Mouse (Mus musculus) small intestine, adult 2 months (tissue): ENCODE data around the gene Timp2. TPM values are rescaled to one million over a fixed set of nuclear protein-coding genes. Genes with fewer than 3 reads are reported as not detected.
A peak's percentile ranks its signal among the peaks of the same experiment; 100 is the strongest.
"Not testable (repeated sequence)": the region's sequence is repeated elsewhere in the genome, so short reads cannot be mapped to it uniquely, and the experiment has no call there.

Experiments
- H3K27ac ChIP-seq: fragments of 200-500 bp; 2 replicates; pipeline ENCODE4 v1.5.1; 2012; ENCODE audit warnings: low read depth, low read length, control low read depth, inconsistent platforms; ENCODE audit not compliant: insufficient read depth
- H3K27me3 ChIP-seq: fragments of 200-500 bp; 2 replicates; pipeline ENCODE4 v1.6.1; 2012; ENCODE audit warnings: mild to moderate bottlenecking, moderate library complexity, low read length, inconsistent platforms; ENCODE audit not compliant: control insufficient read depth, insufficient read depth
- H3K36me3 ChIP-seq: fragments of 200-500 bp; 2 replicates; pipeline ENCODE4 v1.6.1; 2012; ENCODE audit warnings: mild to moderate bottlenecking, low read length, control low read depth, inconsistent platforms; ENCODE audit not compliant: control insufficient read depth, insufficient read depth
- H3K4me1 ChIP-seq: fragments of 200-500 bp; 2 replicates; pipeline ENCODE4 v1.6.1; 2012; ENCODE audit warnings: low read length, inconsistent platforms, mixed read lengths; ENCODE audit not compliant: control insufficient read depth, insufficient read depth, insufficient read length
- H3K4me3 ChIP-seq: fragments of 200-500 bp; 2 replicates; pipeline ENCODE4 v1.5.1; 2012; ENCODE audit warnings: low read depth, mild to moderate bottlenecking, control low read depth, inconsistent platforms, low read length, moderate library complexity
- CTCF ChIP-seq: fragments of 200-500 bp; IDR thresholded peaks from 2 replicates; pipeline ENCODE4 v1.5.1; 2012; ENCODE audit warnings: low read depth, mild to moderate bottlenecking, control low read depth, inconsistent platforms, low read length, moderate library complexity, mixed read lengths; ENCODE audit not compliant: insufficient replicate concordance, insufficient read length; ENCODE audit errors: extremely low read depth
- POLR2A ChIP-seq: fragments of 200-500 bp; IDR thresholded peaks from 2 replicates; pipeline ENCODE4 v1.6.1; 2012; ENCODE audit warnings: low read depth, mild to moderate bottlenecking, control low read depth, inconsistent platforms, low read length, moderate library complexity
- WGBS: fragments of 180-500 bp; shearing (Covaris S2); methylation state at CpG from one replicate; pipeline ENCODE4 v1.1.7; 2018; 5-methylcytosine and 5-hydroxymethylcytosine counted together
- polyA plus RNA-seq: library from polyadenylated mRNA; depleted of rRNA; stranded (reverse); fragments of >200 nt; gene quantifications from 2 replicates; pipeline ENCODE4 v1.2.3, GENCODE M21; 2012

The Timp2 gene
- polyA plus RNA-seq, 1 experiment, result 27.7 TPM

DNA sequence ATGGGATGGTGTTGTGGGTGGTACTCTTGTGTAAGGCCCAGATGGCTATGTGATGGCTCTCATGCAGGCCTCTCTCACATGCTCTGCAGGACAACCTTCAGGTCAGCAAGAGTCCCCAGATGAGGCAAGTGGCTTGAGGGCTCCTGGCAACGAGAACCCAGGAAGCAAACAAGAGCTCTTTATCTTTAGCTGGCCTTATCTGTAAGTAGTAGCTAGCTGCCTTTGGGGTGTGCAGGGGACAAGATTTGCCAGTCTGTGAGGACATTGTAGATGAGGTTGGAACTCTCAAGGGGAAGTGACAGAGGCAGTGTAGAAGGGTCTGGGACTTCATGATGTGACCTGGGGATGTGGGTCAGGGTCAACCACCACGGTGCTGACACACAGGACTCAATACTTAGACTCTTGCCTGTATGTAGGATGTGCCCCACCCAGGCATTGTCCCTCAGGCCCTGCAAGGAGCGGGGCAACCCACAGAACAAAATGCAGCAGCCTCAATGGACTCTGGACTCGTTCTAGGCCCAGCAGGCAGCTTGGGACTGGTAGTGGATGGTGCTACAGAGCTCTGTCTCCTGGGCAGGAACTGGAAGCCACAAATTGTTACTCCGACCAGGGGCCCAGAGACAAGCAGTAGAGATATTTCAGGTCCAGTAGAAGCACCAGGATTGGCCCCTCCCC, 44.5 kb upstream of the Timp2 start:
- H3K27ac ChIP-seq, result peak overlapping the region; percentile 95
- H3K36me3 ChIP-seq, result peaks cover 42% of the 10 kb centered on the region
- TF ChIP-seq CTCF (no peak), POLR2A (peak; percentile 25; the same call in 1 of the 2 replicates)
- no peaks in the 10 kb centered on the region for H3K27me3 ChIP-seq
- H3K4me3 ChIP-seq, result peak overlapping the region; percentile 66
- 15% methylated on average over 5 of the region's 5 CpGs for WGBS
- peaks cover 17% of the 10 kb centered on the region; the same call in 1 of the 2 replicates for H3K4me1 ChIP-seq

DNA sequence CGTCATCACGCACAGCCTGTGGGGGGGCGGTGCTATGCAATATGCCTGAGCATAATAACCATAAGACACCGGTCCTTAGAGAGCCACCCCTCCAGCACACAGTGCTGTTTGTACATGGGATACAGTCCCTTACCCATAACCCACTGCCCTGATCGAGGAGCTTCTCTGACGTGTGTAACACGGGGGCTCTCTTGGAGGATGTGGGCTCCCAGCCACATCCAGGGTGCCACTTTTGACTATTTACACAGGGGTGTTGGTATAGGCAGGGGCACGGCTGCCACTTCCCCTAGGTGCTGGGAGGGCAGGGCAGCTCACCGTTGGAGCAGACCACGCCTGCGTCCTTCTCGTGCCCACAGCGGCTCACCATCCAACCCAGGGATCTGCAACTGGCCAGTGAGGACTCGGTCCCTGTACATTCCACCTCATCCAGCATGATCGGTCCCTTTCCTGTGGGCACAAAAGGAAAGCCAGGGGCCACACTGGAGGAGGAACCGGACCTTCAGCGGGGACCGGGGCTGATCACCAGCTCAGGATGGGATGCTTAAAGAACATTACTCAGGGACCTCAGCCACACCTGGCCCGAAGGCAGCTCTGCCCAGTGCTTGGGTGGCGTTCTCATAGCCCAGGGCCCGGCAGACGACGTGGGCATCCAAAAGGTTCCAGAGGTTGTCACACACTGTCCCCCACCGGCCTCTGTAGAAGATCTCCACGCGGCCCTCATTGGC, 42.4 kb upstream of the Timp2 start:
- TF ChIP-seq CTCF (no peak), POLR2A (no peak)
- Histone ChIP-seq H3K27ac (no peak overlapping the region), H3K4me1 (peaks cover 14% of the 10 kb centered on the region; the same call in 1 of the 2 replicates), H3K4me3 (no peak overlapping the region), H3K27me3 (no peaks in the 10 kb centered on the region), H3K36me3 (peaks cover 61% of the 10 kb centered on the region)
- 94% methylated on average over 26 of the region's 26 CpGs for whole genome bisulfite sequencing

DNA sequence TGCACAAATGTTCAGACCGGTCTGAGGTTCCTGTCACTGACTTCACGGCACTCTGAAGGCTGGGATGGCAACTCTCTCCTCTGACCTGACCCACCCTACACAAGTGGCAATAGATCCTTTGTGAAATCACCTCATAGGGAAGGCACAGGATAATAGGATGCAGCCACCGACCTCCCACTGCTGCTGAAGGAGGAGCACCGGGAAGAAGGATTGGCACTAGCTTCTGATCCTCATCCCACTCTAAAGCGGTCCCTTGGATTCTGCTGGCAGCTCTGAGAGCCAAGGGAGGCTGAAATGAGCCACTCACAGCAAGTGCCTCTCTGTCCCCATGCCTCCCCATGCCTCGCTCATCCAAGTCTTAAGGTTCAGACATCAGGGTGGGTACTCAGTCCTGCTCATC, 39.0 kb upstream of the Timp2 start:
- WGBS, result 80% methylated on average over 6 of the region's 6 CpGs

DNA sequence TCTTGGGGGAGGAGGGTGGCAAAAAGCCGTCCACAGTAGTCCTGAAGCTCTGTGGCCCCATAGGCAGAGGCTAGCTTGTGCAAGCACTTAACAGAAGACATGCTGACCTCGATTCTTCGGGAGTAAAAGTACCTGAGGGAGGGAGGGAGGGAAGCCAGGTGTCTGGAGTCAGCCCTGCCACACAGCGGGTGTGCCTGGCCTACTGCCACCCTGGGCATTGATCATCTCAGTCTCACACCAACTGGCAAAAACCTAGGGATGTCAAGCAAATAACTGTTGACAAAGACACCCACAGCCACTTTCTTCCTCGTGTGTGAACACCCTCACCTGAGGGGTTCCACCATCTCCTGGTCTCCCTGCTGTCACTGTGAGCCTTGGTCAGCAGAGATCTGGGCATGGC, 38.5 kb upstream of the Timp2 start:
- H3K36me3 ChIP-seq, result peaks cover 68% of the 10 kb centered on the region
- H3K27ac ChIP-seq, result no peak overlapping the region
- WGBS, result 51% methylated on average over 5 of the region's 5 CpGs
- no peak for TF ChIP-seq CTCF
- no peak for TF ChIP-seq POLR2A
- no peaks in the 10 kb centered on the region for H3K4me1 ChIP-seq
- no peaks in the 10 kb centered on the region for H3K27me3 ChIP-seq
- no peak overlapping the region for H3K4me3 ChIP-seq

More for the DNA sequence above, 39.0 kb upstream of the Timp2 start:
- peaks cover 2% of the 10 kb centered on the region; the same call in 1 of the 2 replicates for H3K4me1 ChIP-seq
- no peaks in the 10 kb centered on the region for H3K27me3 ChIP-seq
- no peak for TF ChIP-seq POLR2A
- TF ChIP-seq CTCF, result no peak
- no peak overlapping the region for H3K4me3 ChIP-seq
- no peak overlapping the region for H3K27ac ChIP-seq
- peaks cover 73% of the 10 kb centered on the region for H3K36me3 ChIP-seq

DNA sequence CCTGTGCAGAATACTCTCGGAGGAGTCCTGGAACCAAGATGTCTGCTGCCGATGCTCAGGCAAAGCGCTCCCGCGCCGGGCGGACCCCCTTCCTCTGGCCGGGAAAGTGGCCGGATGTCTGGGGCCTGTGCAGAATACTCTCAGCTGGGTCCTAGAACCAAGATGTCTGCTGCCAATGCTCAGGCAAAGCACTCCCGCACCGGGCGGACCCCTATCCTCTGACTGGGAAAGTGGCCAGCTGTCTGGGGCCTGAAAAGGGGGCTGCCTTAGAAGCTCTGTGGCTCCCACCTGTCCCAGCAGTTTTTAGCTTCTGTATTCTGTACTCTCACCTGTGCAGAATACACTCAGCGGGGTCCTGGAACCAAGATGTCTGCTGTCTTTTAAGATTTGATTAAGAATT, 32.3 kb upstream of the Timp2 start:
- WGBS, result 96% methylated on average over 13 of the region's 13 CpGs
- not testable (repeated sequence) for H3K4me1 ChIP-seq, H3K4me3 ChIP-seq, H3K27ac ChIP-seq, H3K27me3 ChIP-seq
- peaks cover 11% of the 10 kb centered on the region for H3K36me3 ChIP-seq

DNA sequence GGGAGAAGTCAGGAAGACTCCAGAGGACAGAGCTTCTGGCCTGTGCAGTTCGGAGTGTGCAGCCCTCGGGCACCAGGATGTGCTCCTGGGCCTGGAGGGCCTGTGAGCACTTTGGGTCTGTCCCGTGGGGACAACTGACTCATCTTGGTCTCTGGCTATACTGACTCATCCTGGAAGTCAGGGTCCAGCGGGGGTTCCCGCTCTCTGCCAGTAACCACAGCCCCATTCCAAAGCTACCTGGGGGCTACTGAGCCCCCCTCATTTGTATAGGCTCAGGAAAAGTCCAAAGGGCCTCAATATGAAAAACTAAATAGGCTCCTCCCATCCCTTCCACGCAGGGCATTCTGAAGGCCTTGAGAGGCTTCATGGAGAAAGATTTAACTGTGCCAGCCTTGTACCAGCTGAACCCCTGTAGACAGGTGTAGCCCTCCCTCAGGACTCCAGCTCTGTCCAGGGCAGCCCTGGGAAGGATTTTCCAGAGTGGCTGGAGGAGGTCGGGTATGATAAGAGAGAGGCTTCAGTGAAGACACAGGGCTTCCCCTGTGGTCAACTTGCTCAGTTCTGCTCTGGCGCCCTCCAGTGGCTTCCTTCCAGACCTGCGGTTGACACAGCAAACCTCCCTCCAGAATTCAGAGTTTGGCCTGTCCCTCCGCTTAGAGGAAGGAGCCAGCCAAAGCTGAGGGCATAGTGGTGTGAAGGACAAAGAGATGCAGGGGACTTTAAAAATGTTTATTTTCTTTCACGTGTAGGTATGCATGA, 23.9 kb upstream of the Timp2 start:
- Histone ChIP-seq H3K4me1 (no peaks in the 10 kb centered on the region), H3K27me3 (no peaks in the 10 kb centered on the region), H3K4me3 (no peak overlapping the region), H3K27ac (no peak overlapping the region), H3K36me3 (no peaks in the 10 kb centered on the region)
- TF ChIP-seq POLR2A (no peak), CTCF (peak; percentile 92)
- 37% methylated on average over 11 of the region's 11 CpGs for WGBS

DNA sequence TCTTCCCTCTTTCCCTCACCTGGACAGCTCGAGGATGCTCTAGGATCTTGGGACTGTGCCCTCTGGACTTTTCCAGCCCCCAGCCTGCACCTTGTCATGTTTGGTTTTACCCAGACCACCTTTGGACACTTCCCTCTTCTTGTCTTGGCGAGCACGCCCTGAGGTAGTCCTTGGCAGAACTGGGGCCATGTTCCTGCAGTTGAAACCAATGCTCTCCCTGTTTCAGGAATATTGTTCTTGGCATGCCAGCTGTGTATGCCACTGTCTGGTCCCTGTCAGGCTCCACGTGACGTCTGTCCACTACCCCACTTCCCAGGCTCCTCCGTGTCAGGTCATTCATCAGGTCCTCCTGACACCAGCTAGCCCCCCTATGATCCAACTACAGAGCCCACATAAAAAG, 23.1 kb upstream of the Timp2 start:
- no peaks in the 10 kb centered on the region for H3K27me3 ChIP-seq
- no peaks in the 10 kb centered on the region for H3K4me1 ChIP-seq
- 87% methylated on average over 6 of the region's 6 CpGs for WGBS

DNA sequence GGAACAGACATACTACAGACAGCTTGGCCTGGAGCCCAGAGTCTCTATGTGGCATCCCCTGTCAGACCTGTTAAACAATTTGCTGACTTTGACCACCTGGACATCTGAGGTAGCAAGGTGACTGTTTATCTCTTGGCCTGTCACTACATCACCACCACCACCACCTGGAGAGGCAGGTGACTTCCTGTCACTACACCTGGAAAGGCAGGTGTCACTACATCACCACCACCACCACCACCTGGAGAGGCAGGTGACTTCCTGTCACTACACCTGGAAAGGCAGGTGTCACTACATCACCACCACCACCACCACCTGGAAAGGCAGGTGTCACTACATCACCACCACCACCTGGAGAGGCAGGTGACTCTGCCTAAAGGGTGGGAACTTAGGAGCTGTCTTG, 20.8 kb upstream of the Timp2 start:
- H3K36me3 ChIP-seq, H3K27me3 ChIP-seq, H3K4me1 ChIP-seq, H3K27ac ChIP-seq, H3K4me3 ChIP-seq: not testable (repeated sequence)

More for the DNA sequence above, 23.1 kb upstream of the Timp2 start:
- Histone ChIP-seq H3K27ac (no peak overlapping the region), H3K4me3 (no peak overlapping the region), H3K36me3 (no peaks in the 10 kb centered on the region)
- TF ChIP-seq CTCF (no peak), POLR2A (no peak)
